Mouse (Mus musculus) thymus, postnatal 10 days (tissue): ENCODE results near the gene Pde9a.
A peak's percentile ranks its signal among the peaks of the same experiment; 100 is the strongest.
"Not testable (repeated sequence)": the region's sequence is repeated elsewhere in the genome, so short reads cannot be mapped to it uniquely, and the experiment has no call there.

Source experiments
- DNase-seq, 2 experiments: peaks; one replicate each; pipeline ENCODE4 v3.0.0; 2021; ENCODE audit warnings: low spot score in 2 of 2

The Pde9a gene

DNA sequence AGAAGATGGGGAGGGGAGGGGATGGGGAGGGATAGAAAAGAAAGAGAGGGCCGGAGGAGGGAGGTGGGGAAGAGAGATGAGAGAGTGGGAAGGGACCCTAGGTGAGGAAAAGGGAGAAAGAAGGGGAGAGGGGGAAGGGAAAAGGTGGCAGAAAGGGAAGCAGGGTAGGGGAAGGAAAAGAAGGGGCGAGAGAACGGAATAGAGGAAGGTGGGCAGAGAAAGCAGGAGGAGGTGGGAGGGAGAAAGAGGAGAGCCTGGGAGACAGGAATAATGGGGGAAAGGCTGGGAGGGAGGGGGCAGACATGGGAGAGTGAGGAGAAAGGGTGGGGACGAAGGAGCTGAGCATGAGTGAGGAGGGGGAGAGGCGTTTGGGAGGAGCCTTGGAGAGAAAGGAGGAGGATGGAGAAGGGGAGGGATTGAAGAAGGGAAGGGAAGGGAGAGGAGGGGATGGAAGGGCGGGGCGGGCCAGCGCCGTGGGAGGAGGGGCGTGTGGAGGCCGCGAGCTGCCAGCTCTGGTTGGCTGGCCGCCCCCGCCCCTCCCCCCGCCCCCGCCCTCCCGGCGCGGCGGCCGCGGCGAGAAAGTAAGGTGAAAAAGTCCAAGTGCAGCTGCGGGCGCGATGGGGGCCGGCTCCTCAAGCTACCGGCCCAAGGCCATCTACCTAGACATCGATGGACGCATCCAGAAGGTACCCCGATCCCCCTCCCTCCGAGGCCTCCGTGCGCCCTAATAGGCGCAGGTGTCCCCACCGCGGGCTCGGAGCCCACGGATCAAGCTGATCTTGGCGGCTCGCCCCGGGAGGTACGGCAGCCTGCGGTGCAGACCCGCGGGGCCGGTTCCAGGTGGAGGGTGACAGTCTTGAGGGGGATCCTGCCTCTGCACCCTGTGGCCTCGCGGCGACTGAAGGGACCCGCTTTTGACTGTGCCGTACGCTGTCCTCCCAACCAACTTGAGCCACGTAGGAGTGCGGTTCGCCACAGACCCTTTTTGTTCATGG is at the start of gene Pde9a:
TSS of gene Pde9a (plus strand) at position 540 of the 995 bp plus-strand sequence.
- DNase-seq, result peak; percentile 16 to 54

- DNase-seq, result no peak
Measured at GRCm38 (mm10) chr17:31339769-31340168, 46.2 kb upstream of the Pde9a start.

DNA sequence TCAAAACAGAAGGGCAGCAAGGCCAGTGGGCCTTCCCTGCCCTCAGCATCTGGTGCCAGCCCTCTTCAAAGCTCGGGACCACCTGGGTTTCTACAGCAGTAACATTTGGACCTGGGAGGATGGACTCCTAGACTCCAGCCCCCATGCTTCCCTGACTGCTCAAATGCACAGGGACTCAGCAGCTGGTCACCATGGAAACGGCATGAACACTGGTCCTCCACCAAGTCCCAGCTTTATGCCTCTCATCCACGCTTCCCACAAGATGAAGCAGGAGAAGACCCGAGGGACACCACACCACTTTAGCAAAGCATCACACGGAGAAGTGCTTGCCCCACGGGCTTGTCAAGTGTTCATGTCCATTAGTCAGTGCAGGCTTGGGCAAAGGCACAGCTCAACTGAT is 43.8 kb upstream of the Pde9a start:
- no peak for DNase-seq

GRCm38 (mm10) chr17:31344172-31344801 is 41.7 kb upstream of the Pde9a start:
- DNase-seq, result peak; percentile 53 to 85

GRCm38 (mm10) chr17:31344816-31345215 is 41.2 kb upstream of the Pde9a start:
- no peak for DNase-seq

GRCm38 (mm10) chr17:31348129-31348528 is 37.9 kb upstream of the Pde9a start:
- DNase-seq, result no peak

GRCm38 (mm10) chr17:31349388-31349787 is 36.6 kb upstream of the Pde9a start:
- no peak for DNase-seq

- no peak for DNase-seq
Measured at GRCm38 (mm10) chr17:31351984-31352383, 34.0 kb upstream of the Pde9a start.

GRCm38 (mm10) chr17:31353255-31353654 is 32.8 kb upstream of the Pde9a start:
- DNase-seq, result no peak

- DNase-seq, result not testable (repeated sequence)
Measured at GRCm38 (mm10) chr17:31354684-31355083, 31.3 kb upstream of the Pde9a start.

GRCm38 (mm10) chr17:31355792-31356502 is 30.1 kb upstream of the Pde9a start:
- DNase-seq, result no peak

DNA sequence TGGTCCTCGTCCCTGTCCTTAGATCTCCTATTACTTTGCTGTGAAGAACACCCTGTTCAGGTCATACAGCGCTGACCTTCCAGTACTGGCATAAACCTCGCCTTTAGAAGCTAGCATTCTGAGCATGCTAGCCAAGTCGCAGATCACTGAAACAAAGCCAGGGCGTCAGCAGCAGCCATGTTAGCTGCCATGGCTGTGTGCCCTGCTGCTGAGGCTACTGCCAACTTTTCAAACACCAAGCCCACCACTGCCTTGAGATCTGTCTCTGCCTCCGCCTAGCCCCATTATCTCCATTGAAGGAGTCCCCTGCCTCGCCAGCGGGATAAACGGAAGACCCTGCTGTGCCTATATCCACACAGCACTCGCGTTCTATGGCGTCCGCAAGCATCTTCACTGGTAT is 25.4 kb upstream of the Pde9a start:
- no peak for DNase-seq

DNA sequence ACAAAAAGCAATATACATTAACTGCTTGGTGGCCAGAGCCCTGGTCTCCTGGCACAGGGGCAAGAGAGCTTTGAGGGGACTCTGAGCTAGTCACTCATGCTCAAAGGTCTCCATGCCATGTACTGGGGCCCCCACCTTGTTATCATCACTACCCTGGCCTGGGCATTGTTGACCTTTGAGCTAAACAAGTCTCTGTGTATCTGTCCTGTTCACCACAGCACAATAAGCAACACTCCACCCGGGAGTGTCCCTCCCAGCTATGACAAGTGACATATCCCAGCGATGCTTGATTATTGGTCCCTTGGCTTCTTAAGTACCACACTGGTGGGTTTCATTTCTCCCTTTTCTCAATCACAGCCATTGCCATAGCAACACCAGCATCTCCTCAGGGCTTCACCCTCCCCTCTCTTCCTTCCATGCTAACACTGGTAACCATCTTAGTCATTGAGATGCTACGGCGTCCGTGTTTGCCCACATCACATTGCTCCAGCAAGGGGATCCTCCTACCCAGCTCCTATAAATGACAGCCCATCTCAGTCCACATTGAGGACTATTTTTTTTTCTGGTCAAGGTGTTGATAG is 20.3 kb upstream of the Pde9a start:
- no peak for DNase-seq

- DNase-seq, result no peak
Measured at GRCm38 (mm10) chr17:31370221-31370620, 15.8 kb upstream of the Pde9a start.

DNA sequence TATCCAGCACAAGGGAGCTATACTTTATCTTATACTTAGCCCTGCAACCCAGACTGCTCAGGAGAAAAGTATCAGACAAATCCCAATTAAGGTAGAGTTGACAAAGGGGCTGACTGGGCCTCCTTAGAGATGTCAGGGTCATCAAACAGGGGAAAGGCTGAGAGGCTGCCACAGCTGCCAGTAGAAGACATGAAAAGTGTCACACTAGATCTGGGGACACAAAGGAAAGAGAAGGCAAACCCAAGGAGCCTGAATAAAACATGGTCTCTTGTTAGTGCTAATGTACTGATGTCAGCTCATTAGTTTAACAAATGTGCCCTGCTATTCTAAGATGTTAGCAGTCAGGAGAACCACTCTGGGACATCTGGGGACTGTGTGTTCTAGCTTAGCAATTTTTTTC is 15.1 kb upstream of the Pde9a start:
- no peak for DNase-seq

GRCm38 (mm10) chr17:31377961-31378360 is 8.0 kb upstream of the Pde9a start:
- DNase-seq, result peak; percentile 14 to 74

DNA sequence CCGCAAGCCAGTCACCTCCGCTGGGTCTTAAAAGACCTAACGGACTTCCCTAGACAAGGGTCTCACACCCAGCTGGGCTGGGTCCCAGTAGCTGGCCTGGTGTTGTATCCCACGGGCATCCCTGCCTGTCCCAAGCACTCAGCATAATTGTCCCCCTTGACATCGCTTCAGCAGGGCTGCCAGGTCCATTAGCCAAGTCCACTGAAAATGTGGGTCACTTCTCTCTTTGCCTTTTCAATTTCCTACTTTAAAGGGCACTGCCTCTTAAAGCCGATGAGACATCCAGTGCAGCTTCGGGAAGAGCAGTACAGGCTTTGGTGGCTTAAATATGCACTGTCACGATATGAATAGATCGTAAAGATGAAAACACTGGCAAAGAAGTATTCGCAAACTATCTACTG is 7.6 kb upstream of the Pde9a start:
- peak in 1 of 2 experiments; percentile 6 for DNase-seq

DNA sequence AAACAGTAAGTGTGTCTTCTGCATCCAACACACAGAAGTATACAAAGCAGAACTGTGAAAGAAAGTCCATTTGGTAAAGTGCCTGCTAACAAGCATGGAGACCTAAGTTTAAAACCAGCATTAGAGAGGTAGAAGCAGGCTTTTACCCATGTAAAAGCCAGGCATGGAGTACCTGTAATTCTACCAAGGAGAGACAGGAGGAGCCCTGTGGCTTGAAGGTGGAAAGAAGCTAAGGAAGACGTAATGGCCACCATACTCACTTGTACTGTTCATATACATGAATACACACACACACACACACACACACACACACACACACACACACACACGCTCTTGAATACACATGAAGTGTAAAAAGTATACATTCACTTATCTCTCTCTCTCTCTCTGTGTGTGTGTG is 6.9 kb upstream of the Pde9a start:
- DNase-seq, result no peak

DNA sequence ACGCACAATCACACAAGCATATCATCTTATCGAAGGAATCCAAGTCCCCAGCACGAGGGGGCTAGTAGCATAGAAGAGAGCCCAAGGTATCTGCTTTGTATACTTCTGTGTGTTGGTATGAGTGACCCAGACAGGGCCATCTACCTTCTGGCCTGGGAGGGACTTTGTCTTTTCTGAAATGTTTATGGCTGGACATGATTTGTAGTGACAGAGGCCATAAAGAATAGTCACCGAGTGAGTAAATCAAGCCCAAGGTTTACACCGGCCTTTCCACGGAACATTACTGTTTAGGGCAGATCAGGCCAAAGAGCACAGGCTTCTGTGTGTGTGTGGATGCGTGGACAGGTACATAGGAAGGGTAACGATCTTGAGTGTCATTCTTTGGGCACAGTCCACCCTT is 6.1 kb upstream of the Pde9a start:
- DNase-seq, result no peak

DNA sequence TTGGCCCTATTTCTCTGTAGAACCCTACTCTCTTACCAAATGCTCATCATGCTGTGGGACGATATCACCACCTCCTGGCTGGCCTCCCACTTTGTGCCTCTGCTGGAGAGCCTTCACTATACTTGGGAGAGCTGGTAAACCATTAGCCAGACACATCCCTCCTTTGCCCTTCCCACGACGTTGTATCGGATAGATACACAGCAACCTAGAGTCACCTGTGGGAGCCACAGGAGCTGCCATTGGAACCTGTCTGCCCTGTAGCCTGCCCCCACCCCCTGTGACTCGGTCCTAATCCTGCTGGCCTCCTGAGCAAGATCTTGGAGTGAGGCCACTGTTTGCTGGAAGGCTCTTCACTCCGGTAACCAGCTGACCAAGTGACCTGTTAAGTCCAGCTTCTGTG is 2.7 kb upstream of the Pde9a start:
- no peak for DNase-seq

GRCm38 (mm10) chr17:31384968-31385627 is 912 bp upstream of the Pde9a start:
- DNase-seq, result no peak
